Mouse (Mus musculus): Measurements from ENCODE around the gene Klhdc8a.

- no peak for TF ChIP-seq CTCF (IDR thresholded peaks at IDR 0.05; ENCODE audit: low read depth)
- TF ChIP-seq EP300 (IDR thresholded peaks at IDR 0.05; ENCODE audit: low read depth): no peak
These were observed 47.9 kb downstream of the Klhdc8a start for GRCm38 (mm10) chr1:132346134-132346851.

Data from liver, postnatal 0 days (tissue).